Mouse (Mus musculus): ENCODE results near the gene Smu1.

Smu1 gene

GRCm38 (mm10) chr4:40735351-40735750 is 22.4 kb downstream of the Smu1 start:
- DNase-seq, result no peak

GRCm38 (mm10) chr4:40731262-40731661 is 26.5 kb downstream of the Smu1 start:
- no peak for DNase-seq

- DNase-seq, result no peak
These were observed 30.5 kb downstream of the Smu1 start for GRCm38 (mm10) chr4:40727247-40727646.

GRCm38 (mm10) chr4:40725554-40725953 is 32.2 kb downstream of the Smu1 start:
- no peak for DNase-seq

- DNase-seq, result no peak
These were observed 32.6 kb downstream of the Smu1 start for GRCm38 (mm10) chr4:40725141-40725540.

- DNase-seq, result peak; percentile 84 to 90
These were observed 34.8 kb downstream of the Smu1 start for GRCm38 (mm10) chr4:40722687-40723460.

- DNase-seq, result peak; percentile 99
These were observed 35.6 kb downstream of the Smu1 start, which contains the start of gene Dnaja1 for GRCm38 (mm10) chr4:40722011-40722666. Gene Dnaja1 (plus strand): TSS chr4:40722150.

GRCm38 (mm10) chr4:40720910-40721309 is 36.8 kb downstream of the Smu1 start:
- no peak for DNase-seq

- no peak for DNase-seq
These were observed 40.6 kb downstream of the Smu1 start for GRCm38 (mm10) chr4:40717141-40717540.

GRCm38 (mm10) chr4:40703710-40704275 is 53.9 kb downstream of the Smu1 start:
- peak in 1 of 2 experiments; percentile 43 for DNase-seq

- DNase-seq, result peak; percentile 97
These were observed 54.7 kb downstream of the Smu1 start, which contains the start of gene Aptx for GRCm38 (mm10) chr4:40702797-40703709. Gene Aptx (minus strand): TSS chr4:40703194.

- no peak for DNase-seq
These were observed 55.9 kb downstream of the Smu1 start for GRCm38 (mm10) chr4:40701796-40702195.

GRCm38 (mm10) chr4:40700216-40700615 is 57.5 kb downstream of the Smu1 start:
- DNase-seq, result peak; percentile 20 to 63

GRCm38 (mm10) chr4:40697059-40697458 is 60.7 kb downstream of the Smu1 start:
- no peak for DNase-seq

- no peak for DNase-seq
These were observed 66.6 kb downstream of the Smu1 start for GRCm38 (mm10) chr4:40691100-40691499.

Data from kidney, postnatal 4 days (tissue).